Mouse (Mus musculus) B cell, adult 2 months (primary cell): ENCODE data around the gene Fam71e1.

Experiments used
- DNase-seq, 2 experiments: peaks; one replicate each; pipeline ENCODE4 v3.0.0; 2022

Gene Fam71e1

DNA sequence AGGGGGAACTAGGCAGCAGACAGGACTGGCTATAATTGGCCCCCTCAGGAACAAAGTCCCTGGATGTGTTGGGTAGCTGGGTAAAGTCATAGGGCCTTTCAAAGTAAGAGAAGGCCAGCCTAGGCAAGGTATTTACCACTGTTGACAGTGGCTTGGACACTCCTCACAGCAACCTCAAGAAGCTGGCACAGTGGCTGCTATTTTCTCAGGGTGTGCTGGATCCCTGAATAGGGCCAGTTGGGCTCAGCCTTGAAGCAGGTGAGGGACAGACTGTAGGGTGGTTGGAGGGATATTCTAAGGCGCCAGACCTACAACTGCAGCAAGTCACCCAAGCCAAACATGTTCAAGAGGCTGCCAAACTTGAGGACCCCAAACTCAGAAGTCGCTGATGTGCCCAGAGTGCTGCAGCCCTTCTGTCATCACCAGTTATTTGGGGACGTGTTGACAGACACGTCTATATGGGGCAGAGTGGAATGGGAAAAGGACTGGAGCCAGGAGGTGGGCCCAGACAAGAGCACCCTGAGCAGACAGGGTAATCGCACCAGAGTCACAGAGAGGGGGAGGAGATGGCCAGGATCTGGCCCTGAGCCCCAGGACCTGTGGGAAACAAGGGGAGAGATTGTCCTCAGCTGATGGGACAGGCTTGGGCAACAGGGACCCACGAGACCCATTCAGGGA is 24.4 kb upstream of the Fam71e1 start:
- DNase-seq = no peak

DNA sequence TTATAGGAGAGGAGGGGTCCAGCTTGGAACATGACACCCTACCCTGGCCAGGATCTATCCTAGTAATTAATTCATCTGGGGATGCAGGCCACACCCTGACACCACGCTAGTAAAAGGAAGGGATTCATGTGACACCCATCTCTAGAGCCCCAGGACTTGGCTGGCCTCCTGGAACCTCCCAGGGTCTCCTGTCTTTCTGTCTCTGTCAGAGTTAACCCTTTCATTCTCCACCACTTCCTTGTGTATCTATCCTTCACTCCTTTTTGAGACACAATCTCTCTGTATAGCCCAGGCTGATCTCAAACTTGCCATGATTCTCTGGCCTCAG is 23.9 kb upstream of the Fam71e1 start:
- no peak for DNase-seq

DNA sequence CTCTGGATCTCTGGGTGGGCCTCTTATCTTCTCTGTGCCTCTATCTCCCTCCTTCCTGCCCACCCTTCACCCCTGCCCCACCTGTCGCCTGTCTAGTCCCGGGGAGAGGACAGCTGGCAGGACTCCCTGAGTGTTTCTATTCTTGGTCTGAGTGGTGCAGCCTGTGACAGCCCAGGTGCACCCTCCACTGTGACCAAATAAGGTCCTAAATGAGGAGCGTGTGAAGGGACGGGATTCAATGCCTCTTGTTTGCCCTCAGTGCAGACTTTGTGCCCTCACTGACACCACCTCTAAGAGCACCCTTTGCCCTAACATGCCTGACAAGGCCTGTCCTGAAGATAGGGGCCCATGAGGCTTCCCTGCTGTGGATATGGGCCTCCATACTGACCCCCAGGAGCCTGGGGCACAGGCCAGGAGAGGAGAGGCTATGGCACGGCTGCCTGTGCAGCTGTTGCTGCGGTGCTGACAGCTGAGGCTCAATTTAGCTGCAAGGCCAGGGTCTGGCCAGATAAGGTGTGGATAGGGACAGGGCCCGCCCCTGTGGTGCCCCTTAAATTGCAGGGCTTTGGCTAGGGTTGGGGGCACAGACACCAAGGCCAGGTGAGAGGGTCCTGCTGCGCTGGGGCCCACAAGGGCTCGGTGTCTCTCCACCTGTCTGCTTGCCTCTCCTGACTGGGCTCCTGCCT is 23.3 kb upstream of the Fam71e1 start:
- no peak for DNase-seq

DNA sequence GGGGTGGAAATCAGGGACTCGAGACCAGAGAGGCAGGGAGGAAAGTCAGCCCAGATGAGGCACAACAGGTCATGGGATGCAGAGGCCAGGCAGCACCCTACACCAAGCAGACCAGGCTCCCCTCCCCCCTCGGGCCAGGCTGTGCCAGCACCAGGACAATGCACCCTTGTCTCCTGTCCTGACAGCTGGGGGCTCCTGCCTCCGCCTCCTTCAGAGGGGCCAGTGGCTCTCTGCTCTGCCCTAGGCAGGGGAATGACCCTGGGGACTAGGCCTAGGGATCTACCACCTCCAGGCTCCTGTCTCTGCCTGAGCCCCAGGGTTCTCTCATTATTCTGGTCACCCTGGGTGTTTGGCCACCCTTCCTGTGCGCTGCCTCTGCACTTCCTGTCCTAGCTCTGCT is 22.0 kb upstream of the Fam71e1 start:
- DNase-seq = no peak

DNA sequence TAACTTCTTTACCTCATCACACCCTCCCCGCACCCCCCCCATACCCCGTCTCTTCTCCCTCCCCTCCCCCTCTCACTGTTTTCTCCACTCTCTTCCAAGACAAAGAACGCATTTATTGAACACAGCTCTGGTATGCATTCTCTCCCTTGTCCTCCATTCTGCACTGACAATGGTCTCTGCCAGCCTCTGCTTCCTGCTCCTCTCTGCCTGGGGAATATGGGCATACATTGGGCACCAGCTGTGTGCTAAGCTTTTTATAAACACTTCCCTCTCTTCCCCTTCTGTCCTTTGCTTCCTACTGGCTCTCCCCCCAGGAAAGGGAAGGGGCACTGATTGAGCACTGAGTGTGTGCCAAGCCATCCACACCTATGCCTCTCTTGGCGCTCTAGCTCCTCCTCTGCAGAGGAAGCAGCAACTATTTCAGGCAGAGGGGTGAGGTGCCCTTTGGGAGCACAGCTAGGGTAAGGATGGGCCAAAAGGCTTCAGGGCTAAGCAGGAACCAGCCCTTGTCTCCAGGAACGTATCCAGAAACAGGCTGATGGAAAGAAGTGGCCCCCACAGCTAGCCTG is 21.3 kb upstream of the Fam71e1 start:
- DNase-seq = no peak

DNA sequence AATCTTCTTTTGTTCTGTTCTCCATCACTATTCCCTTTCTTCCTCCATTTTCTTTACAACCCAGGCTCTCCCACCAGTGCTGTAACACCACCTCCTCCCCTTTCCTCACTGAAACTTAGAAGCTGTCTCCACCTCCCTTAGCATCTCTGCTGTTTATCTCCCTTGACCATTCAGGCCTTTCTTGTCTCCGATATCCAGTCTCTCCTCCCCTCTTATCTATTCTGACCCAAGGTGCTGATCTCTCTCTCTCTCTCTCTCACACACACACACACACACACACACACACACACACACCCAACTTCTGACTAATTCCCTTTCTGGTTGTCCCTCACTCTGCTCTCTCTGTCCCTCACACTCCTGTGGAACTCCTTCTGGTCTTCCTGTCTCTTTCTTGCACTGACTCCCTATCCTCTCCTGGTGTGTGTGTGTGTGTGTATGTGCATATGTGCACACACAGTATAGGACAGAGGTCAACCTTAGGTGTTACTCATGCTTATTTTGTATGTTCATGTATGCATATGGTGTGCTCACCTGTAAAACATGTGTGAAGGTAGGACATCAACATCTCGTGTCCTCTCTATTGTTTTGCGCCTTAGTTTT is 13.4 kb upstream of the Fam71e1 start:
- no peak for DNase-seq

DNA sequence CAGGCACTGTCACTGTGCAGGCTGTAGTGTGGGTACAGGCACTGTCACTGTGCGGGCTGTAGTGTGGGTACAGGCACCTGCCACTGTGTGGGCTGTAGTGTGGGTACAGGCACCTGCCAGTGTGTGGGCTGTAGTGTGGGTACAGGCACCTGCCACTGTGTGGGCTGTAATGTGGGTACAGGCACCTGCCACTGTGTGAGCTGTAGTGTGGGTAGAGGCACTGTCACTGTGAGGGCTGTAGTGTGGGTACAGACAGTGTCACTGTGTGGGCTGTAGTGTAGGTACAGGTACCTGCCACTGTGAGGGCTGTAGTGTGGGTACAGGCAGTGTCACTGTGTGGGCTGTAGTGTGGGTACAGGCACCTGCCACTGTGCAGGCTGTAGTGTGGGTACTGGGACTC is 12.3 kb upstream of the Fam71e1 start:
- DNase-seq = no peak

DNA sequence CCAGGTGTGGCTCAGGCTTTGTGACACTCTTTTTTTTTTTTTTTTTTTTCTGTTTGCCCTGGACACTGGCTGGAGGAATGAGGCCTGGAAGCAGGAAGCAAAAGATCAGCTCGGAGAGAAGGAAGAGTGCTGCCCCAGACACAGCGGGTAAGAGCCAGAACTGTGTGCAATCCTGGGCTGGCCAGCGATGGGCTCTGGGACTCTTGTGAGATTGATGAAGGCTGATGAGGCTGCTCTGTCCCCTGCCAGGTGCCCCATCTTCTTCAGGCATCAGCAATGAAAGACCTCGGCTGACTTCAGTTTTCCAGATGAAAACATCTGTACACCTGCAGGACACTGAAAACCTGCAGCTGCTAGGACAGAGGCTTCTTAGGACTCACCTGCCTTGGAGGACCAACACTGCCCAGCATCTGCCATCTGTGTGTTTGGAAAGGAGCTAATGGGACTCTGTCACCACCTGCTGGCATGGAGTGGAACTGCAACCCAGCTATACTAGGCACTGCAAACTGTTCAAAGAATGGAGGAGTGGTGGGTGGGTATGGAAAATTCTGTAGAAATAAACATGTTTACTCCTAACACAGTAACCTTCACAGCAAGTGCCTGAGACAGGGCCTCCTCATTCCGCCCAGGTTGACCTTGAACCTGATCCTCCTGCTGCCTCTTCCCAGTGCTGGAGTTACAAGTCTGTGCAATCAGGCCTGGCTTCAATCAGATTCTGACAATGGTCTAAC is 11.4 kb upstream of the Fam71e1 start:
- DNase-seq = peak; percentile 81 to 83

DNA sequence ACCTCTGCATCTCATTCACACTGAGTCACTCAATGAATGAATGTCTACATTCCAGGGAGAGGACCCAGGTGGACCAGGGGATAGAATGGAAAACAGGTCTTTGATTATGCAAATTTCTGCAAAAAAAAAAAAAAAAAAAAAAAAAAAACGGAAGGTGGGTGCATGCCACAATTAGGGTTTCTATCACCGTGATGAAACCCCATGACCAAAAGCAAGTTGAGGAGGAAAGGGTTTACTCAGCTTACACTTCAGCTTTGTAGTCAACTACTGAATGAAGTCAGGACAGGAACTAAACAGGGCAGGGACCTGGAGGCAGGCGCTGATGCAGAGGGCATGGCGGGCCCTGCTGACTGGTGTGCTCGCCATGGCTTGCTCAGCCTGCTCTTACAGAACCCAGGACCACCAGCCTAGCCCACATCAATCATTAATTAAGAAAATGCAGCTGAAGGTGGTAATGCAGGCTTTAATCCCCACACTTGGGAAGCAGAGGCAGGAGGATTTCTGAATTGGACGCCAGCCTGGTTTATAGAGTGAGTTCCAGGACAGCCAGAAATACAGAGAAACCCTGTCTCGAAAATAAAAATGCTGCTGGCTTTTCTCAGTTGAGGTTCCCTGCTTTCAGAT is 10.7 kb upstream of the Fam71e1 start:
- DNase-seq = no peak

DNA sequence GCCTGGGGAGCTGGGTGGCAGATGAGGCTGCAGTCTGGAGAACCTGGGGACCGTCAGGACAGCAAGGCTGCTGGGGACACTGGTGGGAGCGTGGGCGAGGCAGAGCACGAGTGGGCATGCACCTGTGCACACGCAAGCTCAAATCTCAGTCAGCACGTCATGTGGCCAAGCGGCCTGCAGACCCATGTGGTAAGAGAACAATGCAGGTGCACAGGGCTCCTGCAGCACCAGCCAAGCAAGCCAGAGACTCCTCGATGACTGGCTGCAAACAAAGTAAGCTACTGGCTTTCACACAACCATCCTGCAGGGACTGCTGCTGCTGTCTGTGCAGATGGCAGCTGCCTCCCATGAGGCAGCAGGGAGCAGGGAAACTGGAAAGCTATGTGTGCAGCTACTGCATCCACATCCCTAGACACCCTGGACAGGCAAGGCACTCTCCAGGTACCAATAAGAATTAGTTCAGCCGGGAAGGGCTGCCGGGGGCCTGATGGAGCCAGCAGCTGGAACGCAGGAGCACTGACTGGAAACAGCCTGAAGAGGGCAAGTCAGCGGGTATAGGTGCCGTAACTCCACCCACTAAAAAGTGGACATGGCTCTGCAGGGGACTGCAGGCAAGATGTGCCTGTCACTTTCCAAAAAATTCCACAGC is 9.3 kb upstream of the Fam71e1 start:
- no peak for DNase-seq

DNA sequence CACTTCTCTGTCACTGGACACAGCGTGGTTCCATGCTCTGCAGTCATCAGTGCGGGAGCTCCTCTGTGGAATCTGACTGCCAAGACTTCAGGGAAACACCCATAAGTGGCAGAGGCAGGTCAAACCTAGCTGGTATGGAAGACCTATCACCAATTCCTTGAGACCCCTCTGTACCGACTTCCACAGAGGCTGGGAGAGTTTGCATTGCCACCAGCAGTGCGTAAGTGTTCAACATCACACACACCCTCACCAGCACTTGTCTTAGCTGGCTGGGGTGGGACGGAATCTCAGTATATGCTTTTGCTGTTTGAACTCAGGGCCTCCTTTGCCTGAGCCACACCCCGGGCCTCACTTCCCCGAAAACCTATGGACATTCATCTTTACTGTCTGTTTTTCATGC is 8.4 kb upstream of the Fam71e1 start:
- DNase-seq = no peak

DNA sequence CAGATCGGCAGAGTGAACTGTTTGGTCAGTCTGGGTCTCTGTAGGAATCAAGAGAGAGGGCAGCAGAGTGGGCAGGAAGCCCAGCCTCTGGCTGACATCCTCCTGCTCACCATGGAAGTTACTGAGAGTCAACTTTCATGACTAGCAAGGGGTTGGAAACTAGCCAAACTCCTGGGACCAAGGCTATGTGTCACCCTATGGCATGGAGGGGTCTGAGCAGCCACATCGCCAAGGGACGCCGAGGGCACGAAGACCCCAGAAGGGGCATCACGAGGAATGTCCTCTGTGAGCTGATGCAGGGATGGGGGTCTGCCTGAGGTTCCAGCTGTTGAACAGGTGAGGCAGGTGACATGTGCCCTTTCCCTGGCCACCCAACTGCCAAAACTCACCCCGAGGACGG is 7.8 kb upstream of the Fam71e1 start:
- no peak for DNase-seq

DNA sequence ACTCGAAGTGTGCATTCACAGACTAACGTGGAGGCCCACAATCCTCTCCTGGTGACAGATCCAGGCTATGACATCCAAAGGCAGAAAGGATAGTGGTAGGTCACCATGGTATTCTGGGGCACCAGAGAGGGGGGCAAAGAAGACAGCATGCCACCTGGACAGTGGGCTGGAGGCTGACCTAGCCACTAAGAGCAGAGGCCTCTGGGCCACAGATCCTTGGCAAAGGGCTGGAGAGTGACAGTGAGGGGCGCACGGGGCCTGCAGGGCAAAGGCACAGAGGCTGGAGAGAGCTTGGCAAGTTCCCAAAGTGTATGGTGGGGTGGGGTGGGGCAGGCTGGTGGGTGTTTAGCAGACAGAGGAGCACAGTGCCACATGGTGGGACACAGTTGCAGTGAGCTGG is 6.1 kb upstream of the Fam71e1 start:
- DNase-seq = no peak

DNA sequence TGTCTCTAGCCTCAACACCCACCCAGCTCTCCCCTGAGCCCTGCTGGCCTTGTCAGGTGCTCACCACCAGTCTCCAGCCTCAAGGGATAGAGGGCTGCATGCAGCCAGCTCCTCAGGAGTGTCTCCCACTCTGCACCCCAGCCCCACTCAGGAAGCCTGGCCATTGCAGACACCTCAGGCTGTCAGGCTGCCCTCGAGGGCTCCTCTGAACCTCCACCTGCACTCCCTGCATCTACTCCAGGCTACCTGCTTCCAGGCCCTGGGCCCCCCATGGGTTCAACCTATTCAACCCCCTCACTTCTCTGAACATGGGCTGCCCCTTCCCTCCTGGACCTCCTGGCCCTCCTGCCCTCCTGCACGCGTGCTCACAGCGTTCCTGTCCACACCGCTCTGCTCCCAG is 5.0 kb upstream of the Fam71e1 start:
- DNase-seq = no peak

DNA sequence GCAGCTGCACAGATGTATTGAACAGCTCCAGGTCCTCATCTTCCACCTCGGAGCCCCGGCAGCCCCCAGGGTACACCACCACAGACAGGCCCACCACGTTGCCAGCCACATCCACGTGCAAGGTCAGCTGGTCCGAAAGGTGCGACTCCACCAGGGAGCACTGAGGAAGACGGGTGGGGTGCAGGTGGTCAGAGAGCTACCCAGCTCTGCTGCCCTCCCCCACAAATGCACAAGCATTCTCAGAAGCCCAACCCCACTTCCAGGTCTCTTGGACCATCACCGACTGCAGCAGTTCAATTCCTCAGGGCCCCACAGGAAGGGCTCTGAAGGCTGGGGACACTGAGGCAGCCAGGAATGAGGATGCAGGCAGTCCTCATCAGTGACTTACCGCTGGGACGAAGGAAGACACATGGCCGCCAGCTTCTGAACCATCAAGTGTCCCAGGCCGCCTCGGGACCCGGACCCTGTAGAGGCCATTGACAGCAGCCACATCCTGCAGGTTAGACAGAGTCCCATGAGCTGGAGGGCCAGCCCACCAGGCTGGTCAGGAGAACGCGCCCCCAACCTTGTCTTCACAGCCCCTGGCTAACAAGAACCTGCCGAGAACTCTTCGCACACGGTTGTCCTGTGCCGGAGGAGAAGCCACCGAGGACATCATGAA is 4.1 kb upstream of the Fam71e1 start:
- DNase-seq = no peak

DNA sequence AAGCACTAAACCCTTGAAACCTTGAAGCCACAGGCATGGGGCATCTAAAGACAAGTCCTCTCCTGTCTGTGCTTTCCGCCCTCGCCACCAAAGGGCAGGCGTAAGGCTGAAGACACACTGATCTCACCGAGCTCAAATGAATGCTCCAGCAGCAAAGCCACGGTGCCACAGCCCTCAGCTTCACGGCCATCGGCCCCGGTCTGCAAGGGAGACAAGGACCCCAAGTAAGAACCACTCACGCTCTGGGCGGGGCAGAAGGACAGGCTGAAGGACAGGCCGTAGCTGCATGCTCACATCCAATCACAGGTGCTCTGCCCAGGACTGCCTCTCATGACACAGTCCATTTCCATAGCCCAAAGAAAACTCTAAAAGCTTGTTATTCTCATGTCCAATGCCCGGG is 1.7 kb upstream of the Fam71e1 start:
- DNase-seq = no peak

DNA sequence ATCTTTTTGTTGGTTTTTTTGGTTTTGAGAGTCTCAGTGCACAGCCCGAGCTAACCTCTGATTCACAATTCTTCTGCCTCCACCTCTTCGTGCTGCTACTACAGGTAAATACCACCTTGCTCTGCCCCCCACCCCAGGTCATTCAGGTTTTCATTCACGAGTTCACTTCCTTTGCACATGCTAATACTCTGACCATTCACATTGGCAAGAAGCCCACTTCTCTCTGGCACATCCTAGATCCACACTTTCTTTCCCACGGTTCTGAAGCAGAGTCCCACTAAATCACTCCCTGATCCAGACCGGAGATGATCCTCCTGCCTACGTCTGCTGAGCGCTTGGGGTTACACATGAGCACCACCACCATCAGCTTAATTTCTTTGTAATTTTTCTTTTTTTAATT is 1.3 kb upstream of the Fam71e1 start:
- no peak for DNase-seq

DNA sequence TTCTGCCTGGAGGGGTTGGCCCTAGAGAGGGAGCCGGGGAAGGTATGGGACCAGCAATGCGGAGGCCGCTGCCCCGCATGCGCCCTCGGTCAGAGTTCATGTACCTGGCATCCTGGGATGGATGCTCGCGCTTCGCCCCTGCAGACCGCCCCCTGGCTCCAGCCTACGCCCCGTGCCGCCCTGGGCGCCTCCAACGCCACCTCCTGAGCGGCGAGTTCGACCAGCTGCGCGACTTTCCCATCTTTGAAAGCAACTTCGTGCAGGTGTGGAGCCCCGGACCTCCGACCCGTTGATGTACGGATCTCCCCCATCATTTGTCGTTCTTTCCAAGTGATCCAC is 359 bp downstream of the Fam71e1 start:
- no peak for DNase-seq

DNA sequence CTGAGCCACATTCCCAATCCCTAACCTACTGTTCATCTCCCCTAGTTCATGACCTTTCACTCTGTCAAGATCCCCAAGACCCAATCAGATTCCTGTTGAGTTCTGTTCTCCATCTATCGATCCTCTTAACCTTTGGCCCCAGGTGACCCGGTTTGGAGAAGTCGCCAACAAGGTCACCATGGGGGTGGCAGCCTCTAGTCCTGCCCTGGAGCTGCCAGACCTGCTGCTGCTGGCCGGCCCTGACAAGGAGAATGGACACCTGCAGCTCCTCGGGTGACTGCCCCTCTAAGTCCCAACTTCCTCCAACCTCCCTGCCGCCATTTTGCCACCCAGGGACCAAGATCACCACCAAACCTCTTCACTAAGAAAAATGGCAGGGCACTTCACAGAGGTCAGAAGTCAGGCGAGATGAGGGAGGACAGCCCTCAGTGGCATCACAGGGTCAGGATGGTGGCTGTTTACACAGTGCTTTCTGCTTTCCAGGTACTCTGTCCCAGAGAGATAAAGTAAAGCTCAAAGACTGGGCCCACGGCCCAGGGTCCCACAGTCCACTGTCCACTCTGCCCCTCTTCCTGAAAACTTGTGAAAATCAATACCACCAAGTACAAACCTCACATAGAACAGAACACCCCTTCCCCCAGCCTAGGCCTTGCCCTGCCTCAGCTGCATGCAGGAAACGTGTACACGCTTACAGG is 1.1 kb downstream of the Fam71e1 start:
- no peak for DNase-seq

DNA sequence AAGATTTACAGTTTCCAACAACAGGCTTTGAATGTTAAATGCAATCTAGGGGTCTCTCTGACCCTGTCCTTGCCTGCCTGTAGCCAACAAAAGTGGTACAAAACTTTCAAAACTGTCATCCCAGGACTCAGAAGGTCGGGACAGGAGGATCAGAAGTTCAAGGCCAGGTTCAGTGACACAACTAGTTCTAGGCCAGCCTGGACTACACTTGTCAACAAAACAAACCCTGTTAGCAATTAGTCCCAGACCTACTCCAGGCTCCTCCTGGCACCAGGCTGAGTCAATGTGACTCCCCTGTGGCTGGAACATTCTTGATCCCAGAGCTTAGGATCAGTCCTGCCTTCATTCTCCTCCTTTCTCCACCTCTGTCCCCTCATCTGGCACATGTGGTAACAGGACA is 2.5 kb downstream of the Fam71e1 start:
- DNase-seq = no peak

DNA sequence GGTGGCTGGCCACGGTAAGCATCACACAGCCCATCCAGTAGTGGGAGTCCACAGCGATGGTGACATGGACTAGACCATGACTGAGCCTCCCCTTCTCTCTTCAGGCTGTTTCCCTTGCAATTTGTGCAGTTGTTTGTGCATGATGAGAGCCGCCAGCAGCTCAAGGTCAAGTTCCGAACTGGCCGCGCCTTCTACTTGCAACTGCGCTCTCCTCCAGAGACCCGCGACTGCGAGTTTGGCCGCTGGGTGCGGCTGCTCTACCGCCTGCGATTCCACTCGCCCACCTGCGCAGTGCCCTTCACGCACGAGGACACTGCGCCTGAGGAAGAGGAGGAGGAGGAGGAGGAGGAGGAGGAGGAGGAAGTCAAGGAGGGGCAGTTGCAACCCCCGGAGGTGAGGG is 3.7 kb downstream of the Fam71e1 start:
- DNase-seq = no peak
